Mouse (Mus musculus) embryonic facial prominence, embryonic 10.5 days (tissue): ENCODE results near the gene Rap1a. TPM values are rescaled to one million over a fixed set of nuclear protein-coding genes. Genes with fewer than 3 reads are reported as not detected.
A peak's percentile ranks its signal among the peaks of the same experiment; 100 is the strongest.
"Not testable (repeated sequence)": the region's sequence is repeated elsewhere in the genome, so short reads cannot be mapped to it uniquely, and the experiment has no call there.

Experiments
- DNase-seq: peaks from one replicate; pipeline ENCODE4 v3.0.0-alpha.2; 2017; ENCODE audit warnings: low spot score
- H3K27ac ChIP-seq: fragments of 300-500 bp; sonication (generic); replicated peaks from 2 replicates; pipeline ENCODE4 v1.5.1; 2016; ENCODE audit warnings: mild to moderate bottlenecking
- H3K27me3 ChIP-seq: fragments of 300-500 bp; sonication (generic); replicated peaks from 2 replicates; pipeline ENCODE4 v1.6.1; 2016; ENCODE audit warnings: low read depth, mild to moderate bottlenecking; ENCODE audit not compliant: poor library complexity, severe bottlenecking
- H3K36me3 ChIP-seq: fragments of 300-500 bp; sonication (generic); replicated peaks from 2 replicates; pipeline ENCODE4 v1.6.1; 2016; ENCODE audit warnings: mild to moderate bottlenecking, moderate library complexity
- H3K4me1 ChIP-seq: fragments of 300-500 bp; sonication (generic); 2 replicates; pipeline ENCODE4 v1.6.1; 2016
- H3K4me3 ChIP-seq: fragments of 300-500 bp; sonication (generic); 2 replicates; pipeline ENCODE4 v1.5.1; 2016; ENCODE audit warnings: mild to moderate bottlenecking, moderate library complexity
- H3K9me3 ChIP-seq: fragments of 300-500 bp; sonication (generic); 2 replicates; pipeline ENCODE4 v1.6.1; 2016; ENCODE audit warnings: mild to moderate bottlenecking
- WGBS: fragments of 180-500 bp; shearing (Covaris S2); methylation state at CpG from one replicate; pipeline ENCODE4 v1.1.7; 2016; 5-methylcytosine and 5-hydroxymethylcytosine counted together
- polyA plus RNA-seq: library from polyadenylated mRNA; unstranded; fragments of >200 nt; fragmentation: Nextera tagmentation; extraction: Ambion mirVana; gene quantifications from 2 replicates; pipeline ENCODE4 v1.2.1, GENCODE M21; 2016

The Rap1a gene
- polyA plus RNA-seq, 1 experiment from 2014 or later, result 66.0 TPM

DNA sequence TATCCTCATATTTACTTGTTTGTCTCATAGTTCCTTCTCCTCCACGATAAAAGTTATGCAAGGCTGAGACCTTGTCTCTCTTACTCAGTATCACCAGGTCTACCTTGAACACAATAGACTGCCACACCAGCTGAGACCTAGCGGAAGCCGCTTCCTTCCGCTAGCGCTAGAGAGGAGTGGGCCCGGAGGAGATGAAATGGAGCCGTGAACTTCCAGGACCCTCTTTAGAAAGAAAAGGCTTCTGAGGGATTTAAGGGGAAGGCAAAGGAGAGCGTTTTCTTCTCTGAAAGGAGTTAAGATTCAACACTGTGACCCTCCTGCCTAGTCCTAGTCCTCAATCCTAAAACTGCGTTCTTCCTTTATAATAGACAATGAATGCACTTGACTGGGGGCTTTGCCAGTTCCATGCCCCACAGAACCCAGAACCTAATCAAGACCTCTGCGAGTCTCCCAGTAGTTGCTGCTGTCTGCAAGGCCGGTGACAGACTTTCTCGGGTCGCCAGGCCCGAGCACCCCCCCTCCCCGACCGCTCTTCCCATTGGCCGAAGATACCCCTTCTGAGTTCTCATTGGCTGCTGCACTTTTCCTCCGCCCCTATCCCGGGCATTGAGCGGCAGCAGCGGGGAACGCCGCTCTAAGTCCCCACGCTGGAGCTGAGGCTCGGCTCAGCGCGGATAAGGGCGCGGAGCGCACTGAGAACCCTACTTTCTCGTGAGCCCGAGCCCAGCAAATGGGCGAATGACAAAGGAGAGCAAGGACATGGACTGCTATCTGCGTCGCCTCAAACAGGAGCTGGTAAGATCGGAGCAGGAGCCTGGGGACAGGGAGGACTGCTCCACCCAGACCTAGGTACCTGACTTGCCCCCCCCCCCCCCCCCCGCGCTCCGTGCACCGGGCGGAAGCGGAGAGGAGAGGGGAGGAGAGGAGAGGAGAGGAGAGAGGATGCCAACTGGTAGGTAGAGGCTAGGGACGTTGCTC is 96.8 kb downstream of the Rap1a start, which contains the start of gene Inka2:
TSS of gene Inka2 (plus strand) at position 569 of the 978 bp plus-strand sequence.
- H3K4me3 ChIP-seq, result peak within 1 kb of the TSS; percentile 78
- H3K27ac ChIP-seq, result peak within 1 kb of the TSS; percentile 78
- H3K27me3 ChIP-seq, result peaks cover 57% of the 10 kb centered on the region
- DNase-seq, result peak; percentile 89
- H3K9me3 ChIP-seq, result no peaks in the 10 kb centered on the region
- no peaks in the 10 kb centered on the region for H3K36me3 ChIP-seq
- peaks cover 70% of the 10 kb centered on the region for H3K4me1 ChIP-seq
- WGBS, result 2% methylated on average over 42 of the region's 43 CpGs

DNA sequence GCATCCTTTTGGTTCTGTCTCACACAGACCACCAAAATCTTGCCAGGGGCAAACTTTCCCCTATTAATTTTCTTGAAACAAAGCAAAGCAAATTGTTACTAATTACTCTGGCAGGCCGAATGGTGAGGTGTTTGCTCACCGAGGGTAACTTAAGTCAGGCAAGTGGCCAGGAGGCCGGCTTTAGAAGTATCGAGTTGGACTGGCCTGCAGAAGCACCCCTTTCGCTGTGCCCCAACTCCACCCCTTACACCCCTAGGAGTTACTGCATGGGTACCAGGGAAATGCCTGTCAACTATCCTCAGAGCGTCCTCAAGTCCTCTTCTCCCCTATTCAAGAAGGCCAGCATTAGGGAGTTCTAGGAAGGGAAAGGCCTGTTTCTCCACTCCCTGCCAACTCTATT is 97.6 kb downstream of the Rap1a start:
- Histone ChIP-seq H3K4me3 (no peak overlapping the region), H3K27me3 (peaks cover 57% of the 10 kb centered on the region), H3K27ac (no peak overlapping the region), H3K36me3 (no peaks in the 10 kb centered on the region), H3K9me3 (no peaks in the 10 kb centered on the region), H3K4me1 (peaks cover 73% of the 10 kb centered on the region)
- no peak for DNase-seq
- 40% methylated on average over 6 of the region's 6 CpGs for WGBS

DNA sequence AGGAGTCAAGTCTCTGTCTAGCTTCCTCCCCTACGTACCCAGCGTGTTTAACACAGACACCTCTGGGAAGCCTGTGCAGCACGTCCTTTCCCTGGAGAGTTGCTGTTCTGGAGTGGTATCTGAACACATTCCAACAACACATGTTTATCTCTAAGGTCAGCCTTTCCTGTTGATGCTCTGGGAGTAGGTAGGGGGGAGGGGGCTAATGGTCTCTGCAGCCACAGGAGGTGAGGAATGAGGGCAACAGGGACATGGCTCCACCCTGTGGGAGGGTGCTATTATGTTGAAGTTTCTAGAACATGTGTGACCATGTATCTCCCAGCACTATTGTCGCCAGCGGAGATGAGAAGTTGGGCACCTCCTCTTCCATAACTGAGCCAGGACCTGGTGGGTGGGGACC is 99.7 kb downstream of the Rap1a start:
- no peak for DNase-seq
- H3K9me3 ChIP-seq, result no peaks in the 10 kb centered on the region
- H3K36me3 ChIP-seq, result no peaks in the 10 kb centered on the region
- 54% methylated on average over 5 of the region's 5 CpGs for WGBS
- H3K4me1 ChIP-seq, result peaks cover 61% of the 10 kb centered on the region
- H3K4me3 ChIP-seq, result no peak overlapping the region
- no peak overlapping the region for H3K27ac ChIP-seq
- peaks cover 69% of the 10 kb centered on the region for H3K27me3 ChIP-seq

DNA sequence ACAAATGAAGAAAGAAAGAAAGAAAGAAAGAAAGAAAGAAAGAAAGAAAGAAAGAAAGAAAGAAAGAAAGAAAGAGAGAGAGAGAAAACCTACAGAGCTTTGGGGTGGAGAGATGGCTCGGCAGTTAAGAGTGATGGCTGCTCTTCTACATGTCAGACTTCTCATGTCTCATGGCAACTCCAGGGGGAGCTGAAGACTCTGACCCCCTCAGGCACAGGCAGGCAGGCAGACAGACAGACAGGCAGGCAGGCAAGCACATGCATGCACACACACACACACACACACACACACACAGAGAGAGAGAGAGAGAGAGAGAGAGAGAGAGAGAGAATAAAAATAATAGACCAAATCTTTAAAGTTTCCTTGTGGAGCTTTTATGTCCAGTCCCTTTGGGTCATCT is 100.3 kb downstream of the Rap1a start:
- Histone ChIP-seq H3K27me3 (peaks cover 69% of the 10 kb centered on the region), H3K4me1 (peaks cover 62% of the 10 kb centered on the region)
- WGBS, result 33% methylated on average over 1 of the region's 1 CpGs
- not testable (repeated sequence) for H3K36me3 ChIP-seq, H3K27ac ChIP-seq, DNase-seq, H3K9me3 ChIP-seq, H3K4me3 ChIP-seq

DNA sequence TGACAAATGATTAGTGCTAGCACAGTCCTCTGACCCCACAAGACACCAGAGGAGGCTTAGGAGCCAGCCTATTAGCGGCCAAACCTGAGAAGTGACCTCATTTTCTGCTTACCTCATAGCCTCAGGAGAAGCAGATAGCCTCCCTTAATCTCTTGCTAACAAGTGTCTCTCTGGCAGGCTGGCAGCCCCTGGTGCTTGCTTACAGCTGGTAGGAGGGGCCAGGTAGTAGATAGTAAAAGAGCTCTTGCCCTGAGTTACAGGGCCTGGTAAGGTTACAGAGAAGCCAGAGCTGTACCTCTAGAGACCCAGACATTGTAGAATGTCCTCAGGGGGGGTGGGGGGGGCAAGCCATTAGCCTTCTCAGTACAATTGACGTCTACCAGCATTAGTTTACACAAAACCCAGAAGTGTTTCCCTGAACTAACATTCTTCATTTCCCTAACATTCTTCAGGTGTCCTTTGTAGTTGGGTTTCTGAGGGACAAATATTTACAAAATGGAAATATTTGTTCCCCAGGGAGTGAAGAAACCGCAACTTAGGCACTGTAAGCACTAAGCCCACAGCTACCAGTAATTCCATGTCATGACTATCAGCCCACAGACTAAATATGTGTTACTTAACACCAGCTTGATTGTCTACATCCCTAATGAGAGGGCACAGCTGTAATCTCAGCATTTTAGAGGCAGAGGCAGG is 101.7 kb downstream of the Rap1a start:
- Histone ChIP-seq H3K4me1 (peaks cover 57% of the 10 kb centered on the region), H3K27ac (no peak overlapping the region), H3K27me3 (peaks cover 70% of the 10 kb centered on the region), H3K4me3 (no peak overlapping the region), H3K36me3 (no peaks in the 10 kb centered on the region), H3K9me3 (no peaks in the 10 kb centered on the region)
- WGBS, result 52% methylated on average over 3 of the region's 3 CpGs
- no peak for DNase-seq

DNA sequence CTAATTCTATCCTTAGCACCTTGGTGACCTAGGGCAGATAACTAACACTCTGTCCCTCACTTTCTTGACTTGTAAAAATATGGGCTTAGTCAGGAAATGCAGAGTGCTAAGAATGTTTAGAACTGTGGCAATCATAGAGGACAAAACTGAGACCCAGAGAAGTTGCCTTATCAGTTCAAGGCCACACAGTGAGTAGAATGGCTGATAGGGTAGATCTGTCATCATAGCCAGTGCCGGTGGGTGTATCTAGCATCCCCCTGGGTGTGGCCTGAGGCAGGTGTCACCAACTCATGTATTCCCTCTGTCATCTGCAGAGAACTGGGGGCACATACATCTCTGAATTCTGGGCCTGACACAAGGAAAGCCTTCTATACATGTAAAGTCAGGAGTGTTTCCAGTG is 102.8 kb downstream of the Rap1a start:
- no peaks in the 10 kb centered on the region for H3K9me3 ChIP-seq
- H3K4me1 ChIP-seq, result peaks cover 48% of the 10 kb centered on the region
- H3K27ac ChIP-seq, result no peak overlapping the region
- H3K4me3 ChIP-seq, result no peak overlapping the region
- no peaks in the 10 kb centered on the region for H3K36me3 ChIP-seq
- H3K27me3 ChIP-seq, result peaks cover 73% of the 10 kb centered on the region
- WGBS, result 82% methylated on average over 1 of the region's 1 CpGs
- DNase-seq, result no peak

DNA sequence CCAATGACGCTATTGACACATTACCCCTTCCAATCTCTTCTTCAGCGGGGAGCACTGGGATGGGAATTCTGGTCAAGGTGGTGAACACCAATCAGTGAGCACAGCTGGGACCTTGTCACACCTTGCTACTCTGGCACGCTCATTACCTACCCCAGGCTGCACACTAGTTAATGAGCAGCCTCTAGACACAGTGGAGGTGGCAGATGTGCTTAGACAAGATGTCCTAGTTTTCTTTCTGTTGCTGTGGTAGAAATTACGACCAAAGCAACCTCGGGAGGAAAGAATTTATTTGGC is 104.0 kb downstream of the Rap1a start:
- WGBS, result 83% methylated on average over 5 of the region's 5 CpGs
- Histone ChIP-seq H3K36me3 (no peaks in the 10 kb centered on the region), H3K4me1 (peaks cover 46% of the 10 kb centered on the region), H3K27me3 (peaks cover 64% of the 10 kb centered on the region), H3K4me3 (no peak overlapping the region), H3K9me3 (no peaks in the 10 kb centered on the region), H3K27ac (no peak overlapping the region)
- DNase-seq, result no peak

DNA sequence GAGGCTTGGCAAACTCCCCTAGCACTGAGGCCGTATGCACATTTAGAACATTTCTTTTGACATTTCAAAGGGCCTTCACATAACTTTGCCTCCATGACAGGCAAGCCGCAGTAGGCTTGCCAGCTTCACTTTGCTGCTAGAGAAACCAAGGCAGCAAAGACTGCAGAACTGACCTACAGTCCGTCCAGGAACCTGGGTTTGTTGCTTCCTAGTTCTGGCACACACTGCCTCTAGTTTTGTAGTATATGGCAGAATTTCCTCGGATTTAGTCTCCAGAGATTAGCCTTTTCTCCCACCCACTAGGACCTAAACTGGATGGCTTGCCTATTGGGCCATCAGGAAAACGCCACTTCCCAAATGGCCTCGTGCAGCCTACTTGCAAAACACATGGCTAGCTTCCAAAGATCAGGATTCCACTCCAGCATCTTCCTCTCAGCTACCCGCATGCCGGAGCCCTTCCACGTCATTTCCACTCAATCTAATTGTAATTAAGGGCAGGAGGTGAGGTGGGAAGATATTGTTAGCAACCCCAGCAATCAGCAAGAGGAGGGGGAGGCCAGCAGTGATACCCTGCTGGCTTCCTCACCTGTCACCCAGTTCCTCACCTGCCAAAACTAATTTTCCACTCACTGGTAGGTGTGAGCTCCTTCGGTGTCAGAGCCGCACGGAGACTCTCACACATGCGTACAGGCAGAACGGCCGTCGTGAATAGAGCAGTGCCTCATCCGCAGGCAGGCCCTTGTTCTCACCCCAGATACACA is 104.6 kb downstream of the Rap1a start:
- no peak for DNase-seq
- WGBS, result 71% methylated on average over 17 of the region's 17 CpGs
- Histone ChIP-seq H3K4me3 (peak overlapping the region; percentile 36; the same call in 1 of the 2 replicates), H3K36me3 (no peaks in the 10 kb centered on the region), H3K9me3 (no peaks in the 10 kb centered on the region), H3K27ac (peak overlapping the region; percentile 35; the same call in 1 of the 2 replicates), H3K27me3 (peaks cover 59% of the 10 kb centered on the region), H3K4me1 (peaks cover 41% of the 10 kb centered on the region)

DNA sequence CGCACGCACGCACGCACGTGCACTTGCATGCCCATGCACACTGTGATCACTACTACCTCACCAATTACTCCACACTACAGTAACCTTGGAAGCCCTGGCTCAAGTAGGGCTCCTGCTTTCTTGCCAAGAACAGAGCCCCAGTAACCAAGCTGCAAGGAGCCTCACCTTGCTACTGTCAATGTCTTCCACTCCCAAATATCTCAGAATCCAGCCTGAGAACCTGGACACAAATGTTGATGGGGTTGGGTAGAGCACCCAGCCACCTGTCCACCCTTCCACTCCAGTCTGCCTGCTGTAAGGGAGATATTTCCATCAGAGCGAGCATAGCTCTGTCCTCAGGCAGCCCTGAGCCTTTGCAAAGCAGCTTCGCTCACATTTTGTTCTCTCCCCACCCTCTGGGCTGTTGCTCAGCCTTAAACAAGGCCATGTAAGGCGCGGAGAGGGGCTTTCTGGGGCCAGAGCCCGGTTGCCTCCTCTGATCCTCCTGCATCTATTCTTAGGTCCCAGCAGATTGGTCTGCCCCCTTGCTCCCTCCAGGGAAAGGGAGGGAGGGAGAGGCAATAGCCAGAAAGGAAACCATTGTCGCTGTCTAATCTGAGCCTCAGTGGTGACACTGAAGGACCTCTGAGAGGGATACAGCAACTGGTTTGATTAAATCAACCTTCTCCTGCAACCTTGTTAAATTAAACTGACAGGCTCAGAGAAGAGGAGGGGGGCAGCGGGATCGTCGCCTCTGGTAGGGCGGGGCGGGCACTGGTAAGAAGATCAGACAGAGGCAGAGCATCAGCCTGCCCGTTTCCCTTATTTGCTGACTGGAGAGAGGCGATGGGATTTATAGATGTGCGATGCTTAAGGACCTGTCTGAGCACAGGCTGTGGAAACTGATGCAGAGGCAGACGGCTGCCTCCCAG is 105.4 kb downstream of the Rap1a start:
- H3K27ac ChIP-seq, result peak overlapping the region; percentile 35; the same call in 1 of the 2 replicates
- WGBS, result 26% methylated on average over 20 of the region's 20 CpGs
- peak overlapping the region; percentile 36 for H3K4me3 ChIP-seq
- peaks cover 33% of the 10 kb centered on the region for H3K4me1 ChIP-seq
- no peaks in the 10 kb centered on the region for H3K9me3 ChIP-seq
- no peaks in the 10 kb centered on the region for H3K36me3 ChIP-seq
- DNase-seq, result peak; percentile 39
- H3K27me3 ChIP-seq, result peaks cover 54% of the 10 kb centered on the region

DNA sequence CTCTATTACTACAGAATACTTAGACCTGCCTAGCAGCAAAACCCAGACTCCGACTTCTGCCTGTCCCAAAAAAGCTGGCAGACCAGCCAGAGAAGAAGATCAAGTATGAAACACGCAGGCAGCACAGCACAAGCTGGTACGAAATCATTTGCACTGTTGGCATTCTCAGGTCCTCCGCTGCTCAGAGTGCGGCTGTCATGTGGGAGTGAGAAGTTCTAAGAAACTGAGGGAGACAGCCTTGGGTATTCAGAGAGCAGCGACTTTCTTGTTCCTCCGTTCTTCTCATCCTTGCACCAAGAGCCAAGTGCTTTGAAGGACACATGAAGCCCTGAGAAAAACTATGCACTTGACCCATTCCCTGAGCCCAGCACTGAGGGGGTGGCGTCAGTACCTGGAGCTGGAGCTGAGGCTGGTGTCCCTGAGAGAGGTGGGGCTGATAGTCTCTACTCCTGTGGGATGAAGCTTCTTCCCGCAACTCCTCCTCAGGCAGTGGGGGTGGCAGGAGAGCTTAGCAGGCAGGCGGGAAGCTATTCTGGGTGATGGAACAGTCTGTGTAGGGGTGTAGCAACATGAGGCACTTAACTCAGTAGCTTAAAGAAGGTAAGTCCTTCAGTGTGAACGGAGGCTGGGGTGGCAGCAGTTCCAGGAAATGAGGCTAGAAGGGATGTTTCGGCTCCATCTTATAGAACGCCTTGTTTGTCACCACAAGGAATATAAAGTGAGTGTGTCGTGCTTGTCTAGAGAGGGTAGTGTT is 107.6 kb downstream of the Rap1a start:
- no peak for DNase-seq
- Histone ChIP-seq H3K27ac (no peak overlapping the region), H3K9me3 (no peaks in the 10 kb centered on the region), H3K27me3 (peaks cover 61% of the 10 kb centered on the region), H3K36me3 (no peaks in the 10 kb centered on the region), H3K4me1 (peaks cover 23% of the 10 kb centered on the region), H3K4me3 (no peak overlapping the region)
- 77% methylated on average over 14 of the region's 14 CpGs for WGBS

DNA sequence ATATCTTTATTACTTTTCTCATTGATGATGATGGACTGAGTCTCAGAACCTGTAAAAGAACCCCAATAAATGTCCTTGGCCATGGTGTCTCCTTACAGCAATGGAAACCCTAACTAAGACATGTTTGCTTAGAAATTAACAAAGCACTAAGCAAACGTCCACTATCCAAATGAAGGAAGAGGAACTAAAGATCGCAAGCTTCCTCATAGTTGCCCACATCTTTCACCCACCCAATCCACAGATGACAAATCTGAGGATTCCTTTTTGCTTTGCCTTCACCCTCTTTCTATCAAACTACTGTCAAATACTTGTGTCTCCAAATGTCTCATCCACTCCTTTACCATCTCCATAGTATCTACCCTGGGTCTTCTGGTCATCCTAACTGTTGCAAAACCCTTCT is 112.6 kb downstream of the Rap1a start:
- Histone ChIP-seq H3K27ac (no peak overlapping the region), H3K4me3 (no peak overlapping the region), H3K9me3 (no peaks in the 10 kb centered on the region), H3K4me1 (peaks cover 12% of the 10 kb centered on the region), H3K27me3 (peaks cover 15% of the 10 kb centered on the region), H3K36me3 (peaks cover 16% of the 10 kb centered on the region)
- no peak for DNase-seq
- WGBS, result 85% methylated on average over 2 of the region's 2 CpGs
